Mouse (Mus musculus): ENCODE data around the gene Flad1. TPM values are rescaled to one million over a fixed set of nuclear protein-coding genes. Genes with fewer than 3 reads are reported as not detected.

The Flad1 gene
- polyA plus RNA-seq (2015; fragmentation: Illumina TruSeq; extraction: RNeasy Lipid Tissue Mini Kit (QIAGEN cat#74804); ENCODE audit: low read depth, low replicate concordance): 29.1 TPM

DNA sequence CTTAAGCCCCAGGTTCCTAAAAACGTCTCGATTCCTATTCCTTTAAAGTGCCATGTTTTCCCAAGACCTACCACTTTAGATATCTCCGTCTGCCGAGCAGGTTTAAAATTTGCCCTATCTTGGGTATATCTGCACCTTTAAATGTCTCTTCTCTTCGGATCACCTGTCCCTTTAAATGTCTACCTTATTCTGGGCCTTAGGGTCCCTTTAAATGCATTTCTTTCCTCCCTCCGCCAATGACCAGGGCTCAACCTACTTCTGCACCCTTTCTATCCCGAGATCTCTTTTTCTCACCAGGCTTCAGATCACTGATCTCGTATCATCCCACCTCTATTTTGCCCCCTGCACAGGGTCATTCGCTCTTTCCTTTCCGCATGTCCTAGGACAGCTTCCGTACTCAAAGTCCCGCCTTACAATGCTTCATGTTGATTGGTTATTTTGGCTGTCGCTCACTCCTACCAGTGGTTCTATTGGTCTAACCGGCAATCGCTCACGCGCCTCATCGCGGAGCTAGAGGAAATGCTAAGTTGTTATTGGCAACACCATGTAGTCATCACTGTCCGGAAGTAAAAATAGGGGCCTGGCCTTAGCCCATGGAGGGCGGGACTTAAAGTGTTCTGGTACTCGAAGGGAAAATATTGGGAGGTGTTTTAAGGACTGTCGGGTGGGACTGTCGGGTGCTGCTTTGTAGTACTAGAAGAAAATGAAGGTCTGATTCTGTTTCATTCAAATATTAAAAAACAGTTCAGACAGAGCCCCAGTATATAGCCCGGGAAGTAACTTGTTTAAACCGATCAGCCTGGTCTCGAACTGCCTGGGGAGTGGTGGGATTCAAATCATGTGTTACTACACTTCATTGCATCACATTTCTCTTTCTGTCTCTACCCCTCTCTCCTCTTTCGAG lies at the start of gene Flad1:
Flad1 (minus strand) TSS at position 381 of the 904 bp plus-strand sequence.

DNA sequence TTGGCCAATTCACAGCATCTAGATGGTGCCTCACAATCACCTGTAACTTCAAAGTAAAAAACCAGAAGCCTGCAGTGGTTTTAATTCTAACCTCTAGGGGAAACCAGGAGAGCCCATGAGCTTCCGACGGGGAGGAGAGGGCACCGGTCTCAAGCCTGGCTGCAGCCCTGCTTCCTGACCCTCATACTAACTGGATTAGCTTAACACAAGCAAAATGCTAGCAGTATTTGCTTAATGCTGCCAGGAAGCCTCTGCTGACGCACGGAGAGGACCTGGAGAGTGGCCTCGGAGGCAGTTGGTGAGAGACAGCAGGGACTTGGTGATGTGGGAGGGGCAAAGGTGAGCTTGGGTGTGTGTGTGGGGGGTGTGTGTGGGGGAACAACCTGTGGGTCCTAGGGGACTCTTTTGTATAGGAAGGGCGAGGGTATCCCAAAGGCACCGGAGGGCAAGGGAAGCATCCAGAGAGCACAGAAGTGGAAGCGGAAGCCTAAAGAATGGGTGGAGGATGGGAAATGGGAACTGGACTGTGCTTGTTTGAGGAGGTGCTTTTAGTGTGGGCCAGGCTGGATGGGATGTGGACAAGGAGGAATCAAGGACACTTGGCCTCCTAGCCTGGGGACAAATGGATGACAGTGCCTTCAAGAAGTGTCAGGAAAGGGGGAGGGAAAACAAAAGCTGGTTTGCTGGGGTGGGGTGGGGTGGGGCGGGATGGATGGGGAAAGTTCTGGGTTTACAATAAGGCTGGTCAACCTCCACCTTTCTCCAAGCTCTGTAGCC lies 42.9 kb upstream of the Flad1 start, which contains the start of gene Pmvk:
Pmvk (plus strand) TSS at position 141 of the 777 bp plus-strand sequence.

DNA sequence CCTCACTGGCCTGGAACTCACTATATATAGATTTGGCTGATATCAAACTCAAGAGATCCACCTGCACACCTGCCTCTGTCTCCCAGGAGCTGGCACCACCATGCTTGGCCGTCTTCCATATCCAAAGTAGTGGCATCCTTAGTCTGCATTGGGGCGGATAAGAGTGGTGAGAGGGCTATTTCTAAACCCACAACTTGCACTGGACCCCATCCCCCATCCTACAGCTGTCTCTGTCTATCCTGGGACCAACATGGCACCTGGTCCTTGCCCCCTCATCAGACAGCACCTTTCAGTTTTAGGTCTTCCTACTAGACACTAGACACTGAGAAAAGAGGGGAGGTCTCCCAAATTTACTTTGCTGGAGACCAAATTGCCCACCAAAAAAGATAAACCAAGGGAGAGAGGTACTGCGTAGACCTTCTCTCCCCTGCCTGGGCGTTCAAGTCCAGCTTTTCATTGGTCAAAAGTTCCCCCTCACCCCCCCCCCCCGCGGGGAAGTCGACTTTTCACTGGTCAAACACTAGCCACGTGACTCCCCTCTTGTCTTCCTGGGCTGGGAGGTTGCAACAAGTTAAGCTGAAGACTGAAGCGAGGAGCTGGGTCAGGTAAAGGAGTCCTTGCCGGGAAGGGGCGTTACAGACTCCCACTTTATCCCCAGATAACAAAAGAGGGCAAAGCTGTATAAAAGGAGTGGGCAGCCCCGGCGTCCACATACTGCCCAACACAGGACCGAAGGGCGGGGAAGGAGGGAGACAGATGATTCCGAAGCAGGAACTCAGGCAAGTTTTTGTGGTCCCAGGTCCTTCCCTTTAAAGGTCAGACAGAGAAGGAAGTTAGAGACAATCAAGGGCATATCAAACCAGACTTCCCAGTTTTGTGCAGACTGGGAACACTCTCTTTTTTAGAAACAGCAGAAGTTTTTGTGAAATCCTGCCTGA lies 24.8 kb upstream of the Flad1 start, which contains the start of gene Pbxip1:
Pbxip1 (plus strand) TSS at position 531 of the 938 bp plus-strand sequence.

DNA sequence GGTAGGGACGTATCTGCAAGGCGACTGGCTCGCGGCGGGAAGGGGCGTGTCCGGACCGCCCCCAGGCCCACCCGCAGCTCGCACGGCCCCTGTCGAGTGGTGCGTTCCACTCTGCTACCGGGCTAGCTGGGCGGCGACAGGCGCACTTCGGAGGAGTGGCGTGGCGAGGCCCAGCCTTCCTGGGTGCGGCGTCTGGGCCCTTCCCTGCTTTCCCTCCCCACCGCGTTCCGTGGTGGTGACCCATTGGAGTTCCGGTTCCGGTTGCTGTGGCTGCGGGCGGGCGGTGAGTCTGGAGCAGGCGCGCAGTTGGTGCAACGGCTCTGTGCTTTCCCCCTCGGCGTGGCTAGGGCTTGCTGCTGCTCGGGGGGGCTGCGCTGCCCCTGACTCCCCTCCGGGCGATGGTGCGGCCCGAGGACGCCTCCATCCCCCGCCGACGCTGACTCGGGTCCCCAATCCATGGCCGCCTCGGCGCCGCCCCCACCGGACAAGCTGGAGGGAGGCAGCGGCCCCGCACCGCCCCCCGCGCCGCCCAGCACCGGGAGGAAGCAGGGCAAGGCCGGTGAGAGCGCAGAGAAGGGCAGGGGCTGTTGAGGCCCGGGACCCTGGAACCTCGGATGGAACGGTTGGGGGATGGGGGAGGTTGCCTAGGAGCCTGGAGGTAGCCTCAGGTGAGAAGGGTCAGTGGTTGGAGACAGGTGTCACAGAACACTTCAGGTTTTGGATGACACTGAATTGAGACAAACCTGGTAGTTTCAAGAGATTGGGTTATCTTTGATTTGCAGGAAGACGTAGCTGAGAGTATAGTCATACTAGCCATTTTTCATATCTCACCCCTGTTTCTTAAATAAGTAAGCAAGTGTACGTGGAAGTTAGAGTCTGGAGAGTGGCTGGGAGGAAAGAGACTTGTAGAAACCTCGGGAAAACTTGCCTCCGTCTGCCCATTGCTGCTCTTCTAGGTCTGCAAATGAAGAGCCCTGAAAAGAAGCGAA lies 18.8 kb upstream of the Flad1 start, which contains the start of gene Pygo2:
Pygo2 (plus strand) TSS at position 44 of the 989 bp plus-strand sequence.

DNA sequence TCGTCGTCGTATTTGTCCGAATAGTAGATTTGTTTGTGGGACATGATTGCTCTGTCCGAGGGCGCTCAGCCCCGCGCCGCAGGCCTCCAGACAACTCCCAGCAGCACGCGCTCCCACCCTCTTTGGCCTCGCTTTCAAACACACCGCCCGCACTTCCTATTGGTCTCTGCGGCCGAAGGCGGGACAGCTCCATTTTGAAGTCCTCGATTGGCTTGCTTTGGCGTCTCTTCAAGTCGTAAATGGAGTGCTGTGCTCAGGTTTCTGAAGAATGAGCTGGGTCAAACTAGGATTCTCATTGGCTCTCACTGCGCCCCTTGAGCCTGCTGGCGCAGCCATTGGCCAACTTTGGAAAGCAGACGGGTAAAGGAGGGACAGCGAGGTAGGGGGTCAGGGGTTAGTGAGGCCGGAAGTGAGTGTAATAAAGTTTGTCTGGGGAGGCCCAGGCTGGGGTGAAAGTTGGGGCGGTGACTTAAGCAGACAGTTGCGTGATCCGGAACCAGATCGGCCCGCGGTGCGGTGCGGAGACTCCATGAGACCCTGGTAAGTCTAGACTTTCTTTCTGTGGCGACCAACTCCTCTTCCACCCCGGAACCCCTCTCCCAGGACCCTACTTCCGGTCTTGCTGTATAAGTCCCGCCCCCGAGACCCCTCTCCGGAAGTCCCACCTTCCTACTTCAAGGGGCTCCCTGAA lies 6.6 kb upstream of the Flad1 start, which contains the start of the genes Cks1b and Shc1:
Cks1b (minus strand) TSS at position 214 of the 691 bp plus-strand sequence.
Shc1 (plus strand) TSS at position 274 of the 691 bp plus-strand sequence.

DNA sequence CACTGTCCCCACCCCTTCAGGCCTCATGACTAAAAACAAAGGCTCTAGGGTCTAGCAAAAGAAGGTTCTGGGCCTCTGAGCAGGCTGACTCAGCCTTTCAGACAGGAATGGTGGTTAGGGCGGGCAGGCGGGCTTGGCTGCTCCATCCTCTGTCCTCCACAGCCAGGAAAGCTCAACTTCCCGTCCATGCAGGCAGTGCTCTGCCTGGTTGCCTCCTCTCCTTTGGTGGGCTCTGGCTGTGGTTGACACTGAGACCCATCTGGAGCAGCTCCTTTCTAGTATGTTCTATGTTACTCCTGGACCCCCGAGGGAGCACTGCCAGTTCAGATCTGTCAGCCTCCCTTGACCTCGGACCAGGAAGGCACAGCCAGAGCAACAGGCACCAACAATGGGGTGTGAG lies 9.0 kb downstream of the Flad1 start, which contains the start of gene Lenep:
Lenep (minus strand) TSS at position 101 of the 400 bp plus-strand sequence.

DNA sequence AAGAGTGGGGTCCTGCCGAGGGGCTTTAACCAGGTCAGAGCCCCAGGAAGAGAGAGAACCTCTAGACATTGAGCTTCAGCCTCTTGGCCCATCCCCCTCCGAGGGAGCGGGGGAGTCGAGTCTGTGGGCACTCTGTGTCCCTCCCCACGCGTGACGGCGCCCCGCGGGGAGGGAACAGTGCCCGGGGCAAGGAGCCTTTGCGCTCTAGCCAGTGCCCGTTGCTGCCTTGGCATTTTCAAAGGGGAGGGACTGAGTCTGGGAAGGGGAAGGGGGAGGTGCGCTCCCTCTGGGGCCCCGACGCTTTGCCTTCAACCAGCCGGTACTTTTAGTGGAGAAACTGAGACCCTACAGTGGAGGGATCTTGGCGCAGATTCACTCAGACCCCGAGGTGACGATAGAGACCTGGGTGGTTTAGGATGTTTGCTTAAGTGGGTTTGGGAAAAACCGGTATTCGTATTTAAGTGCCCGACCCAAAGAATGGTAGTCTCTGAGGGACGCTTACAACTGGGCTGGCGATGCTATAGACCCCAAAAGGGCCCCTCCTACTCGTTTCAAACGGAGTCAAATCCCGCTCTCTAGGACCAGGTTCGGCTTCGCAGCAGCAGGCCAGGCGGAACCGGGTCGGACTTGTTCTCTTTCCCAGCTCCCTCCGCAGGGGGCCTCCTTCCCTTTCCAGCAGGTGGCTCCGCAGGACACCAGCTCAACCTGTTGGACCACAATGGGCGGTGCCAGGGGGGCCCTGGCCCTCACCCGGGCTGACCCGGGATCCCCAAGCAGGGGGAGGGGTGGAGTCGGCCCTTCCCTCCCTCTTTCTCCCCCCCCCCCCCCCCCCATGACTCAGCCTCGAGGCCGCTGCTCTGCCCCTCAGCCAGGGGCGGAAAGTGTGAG lies 17.4 kb downstream of the Flad1 start, which contains the start of gene Zbtb7b:
Zbtb7b (minus strand) TSS at position 771 of the 888 bp plus-strand sequence.

DNA sequence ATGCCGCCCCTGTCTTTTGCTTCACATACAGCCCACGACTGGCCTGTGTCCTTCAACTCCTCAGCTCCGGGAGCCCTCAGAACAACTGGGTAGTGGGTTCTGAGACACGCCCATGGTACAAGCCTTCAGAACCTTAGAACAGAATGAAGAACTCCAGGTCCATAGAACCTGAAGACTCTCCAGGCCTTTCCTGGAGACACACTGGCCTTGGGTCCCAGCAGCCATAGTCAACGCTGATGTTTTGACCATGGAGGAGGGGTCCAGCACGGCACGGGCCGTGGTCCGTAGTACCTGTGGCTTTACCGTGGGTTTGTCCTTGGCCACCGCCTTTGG lies 46.6 kb downstream of the Flad1 start, which contains the start of gene Dcst1:
Dcst1 (minus strand) TSS at position 101 of the 333 bp plus-strand sequence.

DNA sequence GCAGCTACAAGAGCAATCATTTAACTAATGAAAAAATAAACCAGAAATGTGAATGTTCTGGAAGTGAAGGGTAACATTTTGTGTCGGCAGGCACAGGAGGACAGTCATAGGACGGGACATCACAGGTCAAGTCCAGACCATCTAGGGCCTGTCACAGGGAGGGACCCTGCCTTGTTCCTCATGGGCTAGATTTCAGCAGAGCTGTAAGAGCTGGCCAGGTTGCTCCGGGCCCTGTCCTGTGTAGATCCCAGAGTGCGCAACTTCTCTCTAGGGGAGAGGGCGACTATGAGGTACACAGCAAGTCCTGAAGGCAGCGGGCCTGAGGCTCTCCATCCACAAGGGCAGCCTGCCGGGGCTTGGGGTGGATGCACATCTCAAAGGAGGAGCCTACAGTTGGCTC lies 50.0 kb downstream of the Flad1 start, which contains the start of gene Dcst2:
Dcst2 (plus strand) TSS at position 301 of the 400 bp plus-strand sequence.

Other genes starting within 250 kb of the Flad1 start
- gene Clk2, start 247.1 kb downstream of the Flad1 start, polyA plus RNA-seq (2015; fragmentation: Illumina TruSeq; extraction: RNeasy Lipid Tissue Mini Kit (QIAGEN cat#74804); ENCODE audit: low read depth, low replicate concordance): 35.8 TPM
- 70.0 TPM for gene Scamp3, start 234.4 kb downstream of the Flad1 start, polyA plus RNA-seq (2015; fragmentation: Illumina TruSeq; extraction: RNeasy Lipid Tissue Mini Kit (QIAGEN cat#74804); ENCODE audit: low read depth, low replicate concordance)
- gene Fam189b, start 228.7 kb downstream of the Flad1 start, polyA plus RNA-seq (2015; fragmentation: Illumina TruSeq; extraction: RNeasy Lipid Tissue Mini Kit (QIAGEN cat#74804); ENCODE audit: low read depth, low replicate concordance): 38.8 TPM
- 53.9 TPM for gene Gba, start 208.9 kb downstream of the Flad1 start, polyA plus RNA-seq (2015; fragmentation: Illumina TruSeq; extraction: RNeasy Lipid Tissue Mini Kit (QIAGEN cat#74804); ENCODE audit: low read depth, low replicate concordance)
- gene Thbs3, start 196.7 kb downstream of the Flad1 start, polyA plus RNA-seq (2015; fragmentation: Illumina TruSeq; extraction: RNeasy Lipid Tissue Mini Kit (QIAGEN cat#74804); ENCODE audit: low read depth, low replicate concordance): 26.1 TPM
- 99.5 TPM for gene Mtx1, start 184.8 kb downstream of the Flad1 start, polyA plus RNA-seq (2015; fragmentation: Illumina TruSeq; extraction: RNeasy Lipid Tissue Mini Kit (QIAGEN cat#74804); ENCODE audit: low read depth, low replicate concordance)
- 0.33 TPM for gene Muc1, start 182.8 kb downstream of the Flad1 start, polyA plus RNA-seq (2015; fragmentation: Illumina TruSeq; extraction: RNeasy Lipid Tissue Mini Kit (QIAGEN cat#74804); ENCODE audit: low read depth, low replicate concordance)
- 68.5 TPM for gene Krtcap2, start 165.9 kb downstream of the Flad1 start, polyA plus RNA-seq (2015; fragmentation: Illumina TruSeq; extraction: RNeasy Lipid Tissue Mini Kit (QIAGEN cat#74804); ENCODE audit: low read depth, low replicate concordance)
- gene Trim46, start 165.6 kb downstream of the Flad1 start, polyA plus RNA-seq (2015; fragmentation: Illumina TruSeq; extraction: RNeasy Lipid Tissue Mini Kit (QIAGEN cat#74804); ENCODE audit: low read depth, low replicate concordance): 53.6 TPM
- gene Dpm3, start 152.5 kb downstream of the Flad1 start, polyA plus RNA-seq (2015; fragmentation: Illumina TruSeq; extraction: RNeasy Lipid Tissue Mini Kit (QIAGEN cat#74804); ENCODE audit: low read depth, low replicate concordance): 107 TPM
- gene Slc50a1, start 141.3 kb downstream of the Flad1 start, polyA plus RNA-seq (2015; fragmentation: Illumina TruSeq; extraction: RNeasy Lipid Tissue Mini Kit (QIAGEN cat#74804); ENCODE audit: low read depth, low replicate concordance): 61.6 TPM
- gene Efna1, start 130.7 kb downstream of the Flad1 start, polyA plus RNA-seq (2015; fragmentation: Illumina TruSeq; extraction: RNeasy Lipid Tissue Mini Kit (QIAGEN cat#74804); ENCODE audit: low read depth, low replicate concordance): 9.0 TPM
- 43.7 TPM for gene Efna3, start 88.9 kb downstream of the Flad1 start, polyA plus RNA-seq (2015; fragmentation: Illumina TruSeq; extraction: RNeasy Lipid Tissue Mini Kit (QIAGEN cat#74804); ENCODE audit: low read depth, low replicate concordance)
- gene Efna4, start 73.8 kb downstream of the Flad1 start, polyA plus RNA-seq (2015; fragmentation: Illumina TruSeq; extraction: RNeasy Lipid Tissue Mini Kit (QIAGEN cat#74804); ENCODE audit: low read depth, low replicate concordance): not detected
- 137 TPM for gene Adam15, start 61.9 kb downstream of the Flad1 start, polyA plus RNA-seq (2015; fragmentation: Illumina TruSeq; extraction: RNeasy Lipid Tissue Mini Kit (QIAGEN cat#74804); ENCODE audit: low read depth, low replicate concordance)
- 0.19 TPM for gene Dcst2, start 49.9 kb downstream of the Flad1 start, polyA plus RNA-seq (2015; fragmentation: Illumina TruSeq; extraction: RNeasy Lipid Tissue Mini Kit (QIAGEN cat#74804); ENCODE audit: low read depth, low replicate concordance)
- gene Dcst1, start 46.6 kb downstream of the Flad1 start, polyA plus RNA-seq (2015; fragmentation: Illumina TruSeq; extraction: RNeasy Lipid Tissue Mini Kit (QIAGEN cat#74804); ENCODE audit: low read depth, low replicate concordance): not detected
- 17.3 TPM for gene Zbtb7b, start 17.1 kb downstream of the Flad1 start, polyA plus RNA-seq (2015; fragmentation: Illumina TruSeq; extraction: RNeasy Lipid Tissue Mini Kit (QIAGEN cat#74804); ENCODE audit: low read depth, low replicate concordance)
- gene Lenep, start 9.1 kb downstream of the Flad1 start, polyA plus RNA-seq (2015; fragmentation: Illumina TruSeq; extraction: RNeasy Lipid Tissue Mini Kit (QIAGEN cat#74804); ENCODE audit: low read depth, low replicate concordance): 5.2 TPM
- 4.6 TPM for gene Cks1b, start 6.5 kb upstream of the Flad1 start, polyA plus RNA-seq (2015; fragmentation: Illumina TruSeq; extraction: RNeasy Lipid Tissue Mini Kit (QIAGEN cat#74804); ENCODE audit: low read depth, low replicate concordance)
- gene Shc1, start 6.6 kb upstream of the Flad1 start, polyA plus RNA-seq (2015; fragmentation: Illumina TruSeq; extraction: RNeasy Lipid Tissue Mini Kit (QIAGEN cat#74804); ENCODE audit: low read depth, low replicate concordance): 11.6 TPM
- gene Pygo2, start 18.3 kb upstream of the Flad1 start, polyA plus RNA-seq (2015; fragmentation: Illumina TruSeq; extraction: RNeasy Lipid Tissue Mini Kit (QIAGEN cat#74804); ENCODE audit: low read depth, low replicate concordance): 35.5 TPM
- gene Pbxip1, start 24.8 kb upstream of the Flad1 start, polyA plus RNA-seq (2015; fragmentation: Illumina TruSeq; extraction: RNeasy Lipid Tissue Mini Kit (QIAGEN cat#74804); ENCODE audit: low read depth, low replicate concordance): 34.8 TPM
- 72.8 TPM for gene Pmvk, start 42.7 kb upstream of the Flad1 start, polyA plus RNA-seq (2015; fragmentation: Illumina TruSeq; extraction: RNeasy Lipid Tissue Mini Kit (QIAGEN cat#74804); ENCODE audit: low read depth, low replicate concordance)
- 12.7 TPM for gene Kcnn3, start 108.3 kb upstream of the Flad1 start, polyA plus RNA-seq (2015; fragmentation: Illumina TruSeq; extraction: RNeasy Lipid Tissue Mini Kit (QIAGEN cat#74804); ENCODE audit: low read depth, low replicate concordance)

All from brain, adult 10 weeks (tissue).